Mouse (Mus musculus) small intestine, adult 2 months (tissue): Measurements from ENCODE around the gene Tdp2. TPM values are rescaled to one million over a fixed set of nuclear protein-coding genes. Genes with fewer than 3 reads are reported as not detected.

ENCODE experiments used
- H3K27ac ChIP-seq: fragments of 200-500 bp; 2 replicates; pipeline ENCODE4 v1.5.1; 2012; ENCODE audit warnings: low read depth, low read length, control low read depth, inconsistent platforms; ENCODE audit not compliant: insufficient read depth
- H3K27me3 ChIP-seq: fragments of 200-500 bp; 2 replicates; pipeline ENCODE4 v1.6.1; 2012; ENCODE audit warnings: mild to moderate bottlenecking, moderate library complexity, low read length, inconsistent platforms; ENCODE audit not compliant: control insufficient read depth, insufficient read depth
- H3K36me3 ChIP-seq: fragments of 200-500 bp; 2 replicates; pipeline ENCODE4 v1.6.1; 2012; ENCODE audit warnings: mild to moderate bottlenecking, low read length, control low read depth, inconsistent platforms; ENCODE audit not compliant: control insufficient read depth, insufficient read depth
- H3K4me1 ChIP-seq: fragments of 200-500 bp; 2 replicates; pipeline ENCODE4 v1.6.1; 2012; ENCODE audit warnings: low read length, inconsistent platforms, mixed read lengths; ENCODE audit not compliant: control insufficient read depth, insufficient read depth, insufficient read length
- H3K4me3 ChIP-seq: fragments of 200-500 bp; 2 replicates; pipeline ENCODE4 v1.5.1; 2012; ENCODE audit warnings: low read depth, mild to moderate bottlenecking, control low read depth, inconsistent platforms, low read length, moderate library complexity
- CTCF ChIP-seq: fragments of 200-500 bp; IDR thresholded peaks from 2 replicates; pipeline ENCODE4 v1.5.1; 2012; ENCODE audit warnings: low read depth, mild to moderate bottlenecking, control low read depth, inconsistent platforms, low read length, moderate library complexity, mixed read lengths; ENCODE audit not compliant: insufficient replicate concordance, insufficient read length; ENCODE audit errors: extremely low read depth
- POLR2A ChIP-seq: fragments of 200-500 bp; IDR thresholded peaks from 2 replicates; pipeline ENCODE4 v1.6.1; 2012; ENCODE audit warnings: low read depth, mild to moderate bottlenecking, control low read depth, inconsistent platforms, low read length, moderate library complexity
- WGBS: fragments of 180-500 bp; shearing (Covaris S2); methylation state at CpG from one replicate; pipeline ENCODE4 v1.1.7; 2018; 5-methylcytosine and 5-hydroxymethylcytosine counted together
- polyA plus RNA-seq: library from polyadenylated mRNA; depleted of rRNA; stranded (reverse); fragments of >200 nt; gene quantifications from 2 replicates; pipeline ENCODE4 v1.2.3, GENCODE M21; 2012; rRNA removed

Gene Tdp2
- polyA plus RNA-seq, 1 experiment: 27.5 TPM

DNA sequence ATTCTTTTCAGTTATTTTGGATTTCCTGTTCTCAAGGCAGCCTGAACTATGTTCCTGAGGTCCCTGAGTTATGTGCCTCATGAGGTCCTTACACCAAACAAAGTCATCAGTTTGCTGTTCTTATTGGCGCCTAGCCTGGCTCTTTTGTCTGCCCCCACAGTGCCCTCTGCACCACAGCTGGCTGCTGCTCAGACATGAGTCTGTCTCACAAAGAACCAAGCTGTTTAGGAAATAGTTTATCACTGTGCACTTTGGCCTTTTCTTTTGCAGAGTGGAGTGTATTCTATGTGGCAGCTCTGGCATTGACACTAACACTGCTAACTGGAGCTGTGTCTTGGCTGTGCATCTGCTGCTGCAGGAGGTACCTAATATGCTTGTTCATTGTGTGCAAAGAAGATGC is 58.1 kb downstream of the Tdp2 start:
- Histone ChIP-seq H3K4me1 (peaks cover 23% of the 10 kb centered on the region), H3K36me3 (peaks cover 5% of the 10 kb centered on the region), H3K4me3 (no peak overlapping the region), H3K27ac (peak overlapping the region; percentile 28; the same call in 1 of the 2 replicates), H3K27me3 (no peaks in the 10 kb centered on the region)
- TF ChIP-seq POLR2A (no peak), CTCF (no peak)
- WGBS: 23% methylated on average over 1 of the region's 1 CpGs

Other genes with a start within 250 kb of the Tdp2 start
- gene Ripor2, start 249.5 kb upstream of the Tdp2 start, polyA plus RNA-seq: 0.86 and 2.0 TPM in 2 replicates
- not detected in 2 replicates for gene Armh2, start 90.4 kb upstream of the Tdp2 start, polyA plus RNA-seq
- gene Gmnn, start 69.8 kb upstream of the Tdp2 start, polyA plus RNA-seq: 0.84 and 2.4 TPM in 2 replicates
- gene BC005537, start 30.0 kb upstream of the Tdp2 start, polyA plus RNA-seq: 9.7 and 21.6 TPM in 2 replicates
- gene Acot13, start 139 bp upstream of the Tdp2 start, polyA plus RNA-seq: 22.8 and 31.3 TPM in 2 replicates
- gene D130043K22Rik, start 13.5 kb downstream of the Tdp2 start, polyA plus RNA-seq: 1.4 and 1.6 TPM in 2 replicates
- 2.9 and 5.3 TPM in 2 replicates for gene Aldh5a1, start 106.0 kb downstream of the Tdp2 start, polyA plus RNA-seq
- 1.2 and 1.7 TPM in 2 replicates for gene Gpld1, start 111.5 kb downstream of the Tdp2 start, polyA plus RNA-seq
- gene Mrs2, start 188.7 kb downstream of the Tdp2 start, polyA plus RNA-seq: 9.3 and 11.3 TPM in 2 replicates
- gene Dcdc2a, start 224.3 kb downstream of the Tdp2 start, polyA plus RNA-seq: 0.05 TPM in 1 of 2 replicates, not detected in the other